Mouse (Mus musculus) C2C12 (cell line): ENCODE data around the gene Dars. TPM values are rescaled to one million over a fixed set of nuclear protein-coding genes. Genes with fewer than 3 reads are reported as not detected.
A peak's percentile ranks its signal among the peaks of the same experiment; 100 is the strongest.

ENCODE experiments used
- H3K27me3 ChIP-seq: one replicate; pipeline ENCODE4 v1.6.1; 2011; ENCODE audit not compliant: control insufficient read depth, insufficient read depth, insufficient read length
- H3K36me3 ChIP-seq: one replicate; pipeline ENCODE4 v1.6.1; 2011; ENCODE audit not compliant: control insufficient read depth, insufficient read depth
- H3K4me3 ChIP-seq: one replicate; pipeline ENCODE4 v1.5.1; 2011; ENCODE audit warnings: mild to moderate bottlenecking, control low read depth; ENCODE audit not compliant: poor library complexity, insufficient read depth, severe bottlenecking
- H3K79me2 ChIP-seq: one replicate; pipeline ENCODE4 v1.6.1; 2011; ENCODE audit not compliant: control insufficient read depth, insufficient read depth
- H3K79me3 ChIP-seq: one replicate; pipeline ENCODE4 v1.6.1; 2011; ENCODE audit warnings: low read depth, control low read depth
- H3ac ChIP-seq: one replicate; pipeline ENCODE3; 2011; ENCODE audit warnings: low read depth; ENCODE audit not compliant: control insufficient read depth, insufficient read length
- CEBPB ChIP-seq: IDR thresholded peaks from one replicate; pipeline ENCODE4 v1.6.1; 2011; ENCODE audit warnings: low read depth, mild to moderate bottlenecking, control low read depth, moderate library complexity
- CTCF ChIP-seq: IDR thresholded peaks from one replicate; pipeline ENCODE4 v1.5.1; 2011; ENCODE audit not compliant: control insufficient read depth, insufficient read depth, insufficient read length
- FOSL1 ChIP-seq: IDR thresholded peaks from one replicate; pipeline ENCODE4 v1.8.0; 2011; ENCODE audit warnings: mild to moderate bottlenecking, low read length; ENCODE audit not compliant: poor library complexity, insufficient read depth, severe bottlenecking
- MAX ChIP-seq: IDR thresholded peaks from one replicate; pipeline ENCODE4 v1.6.1; 2011; ENCODE audit warnings: mild to moderate bottlenecking, control low read depth
- MYOD1 ChIP-seq: IDR thresholded peaks from one replicate; pipeline ENCODE4 v1.6.1; 2011; ENCODE audit warnings: low read depth; ENCODE audit not compliant: control insufficient read depth, insufficient read length
- MYOG ChIP-seq: IDR thresholded peaks from one replicate; pipeline ENCODE4 v1.6.1; 2011; ENCODE audit not compliant: control insufficient read depth, insufficient read length; ENCODE audit errors: extremely low read depth
- USF1 ChIP-seq: IDR thresholded peaks from one replicate; pipeline ENCODE4 v1.6.1; 2011; ENCODE audit warnings: low read depth, mild to moderate bottlenecking, control low read depth, moderate library complexity
- polyA plus RNA-seq: library from polyadenylated mRNA; unstranded; fragments of >200 nt; fragmentation: generic; extraction: Trizol; gene quantifications from one replicate; pipeline ENCODE4 v1.2.1, GENCODE M21; 2012; ENCODE audit warnings: missing spikeins

Gene Dars
- polyA plus RNA-seq, 1 experiment, result 52.3 TPM

GRCm38 (mm10) chr1:128358276-128358675 is 58.9 kb downstream of the Dars start:
- peaks cover 58% of the 10 kb centered on the region for H3K36me3 ChIP-seq
- H3K27me3 ChIP-seq, result no peaks in the 10 kb centered on the region
- no peak for TF ChIP-seq MYOD1
- TF ChIP-seq MAX, result no peak
- no peak for TF ChIP-seq MYOG
- TF ChIP-seq CTCF, result no peak
- no peak for TF ChIP-seq CEBPB
- no peak for TF ChIP-seq USF1
- TF ChIP-seq FOSL1, result no peak
- H3ac ChIP-seq, result peak overlapping the region; percentile 54
- peak overlapping the region; percentile 71 for H3K4me3 ChIP-seq
- peaks cover 43% of the 10 kb centered on the region for H3K79me2 ChIP-seq
- H3K79me3 ChIP-seq, result peaks cover 34% of the 10 kb centered on the region

GRCm38 (mm10) chr1:128357452-128357851 is 59.7 kb downstream of the Dars start:
- Histone ChIP-seq H3K4me3 (peak overlapping the region; percentile 71), H3ac (no peak overlapping the region), H3K36me3 (peaks cover 58% of the 10 kb centered on the region), H3K79me2 (peaks cover 43% of the 10 kb centered on the region), H3K79me3 (peaks cover 34% of the 10 kb centered on the region), H3K27me3 (no peaks in the 10 kb centered on the region)
- TF ChIP-seq MYOG (no peak), USF1 (no peak), CEBPB (no peak), FOSL1 (no peak), MYOD1 (no peak), MAX (peak; percentile 52), CTCF (no peak)

GRCm38 (mm10) chr1:128353092-128353491 is 64.1 kb downstream of the Dars start:
- TF ChIP-seq CTCF (no peak), MYOD1 (no peak), FOSL1 (no peak), CEBPB (no peak), MYOG (no peak), MAX (no peak), USF1 (no peak)
- Histone ChIP-seq H3K36me3 (peaks cover 88% of the 10 kb centered on the region), H3K27me3 (no peaks in the 10 kb centered on the region), H3K4me3 (no peak overlapping the region), H3ac (no peak overlapping the region), H3K79me2 (peaks cover 36% of the 10 kb centered on the region), H3K79me3 (peaks cover 26% of the 10 kb centered on the region)

- no peak overlapping the region for H3ac ChIP-seq
- no peak for TF ChIP-seq FOSL1
- TF ChIP-seq CTCF, result no peak
- TF ChIP-seq MAX, result no peak
- TF ChIP-seq CEBPB, result no peak
- TF ChIP-seq MYOD1, result no peak
- no peak for TF ChIP-seq MYOG
- no peak for TF ChIP-seq USF1
- peaks cover 92% of the 10 kb centered on the region for H3K36me3 ChIP-seq
These were observed 72.9 kb downstream of the Dars start for GRCm38 (mm10) chr1:128344232-128344631.

GRCm38 (mm10) chr1:128337708-128338320 is 79.4 kb downstream of the Dars start:
- TF ChIP-seq FOSL1 (no peak), MYOD1 (no peak), MYOG (no peak), USF1 (no peak), CTCF (no peak), CEBPB (no peak), MAX (no peak)
- Histone ChIP-seq H3K4me3 (no peak overlapping the region), H3K79me2 (no peaks in the 10 kb centered on the region), H3K79me3 (peaks cover 2% of the 10 kb centered on the region), H3ac (no peak overlapping the region), H3K36me3 (peaks cover 93% of the 10 kb centered on the region), H3K27me3 (no peaks in the 10 kb centered on the region)

More at GRCm38 (mm10) chr1:128344232-128344631, 72.9 kb downstream of the Dars start:
- H3K4me3 ChIP-seq, result no peak overlapping the region
- H3K27me3 ChIP-seq, result no peaks in the 10 kb centered on the region
- H3K79me3 ChIP-seq, result peaks cover 2% of the 10 kb centered on the region
- H3K79me2 ChIP-seq, result no peaks in the 10 kb centered on the region

GRCm38 (mm10) chr1:128330313-128330712 is 86.9 kb downstream of the Dars start:
- Histone ChIP-seq H3ac (no peak overlapping the region), H3K4me3 (no peak overlapping the region), H3K79me2 (no peaks in the 10 kb centered on the region), H3K36me3 (peaks cover 86% of the 10 kb centered on the region), H3K79me3 (no peaks in the 10 kb centered on the region), H3K27me3 (no peaks in the 10 kb centered on the region)
- TF ChIP-seq FOSL1 (no peak), MYOG (no peak), MAX (no peak), CTCF (no peak), USF1 (no peak), MYOD1 (no peak), CEBPB (no peak)
